Mouse (Mus musculus) layer of hippocampus, adult 8-10 months (tissue): ENCODE data around the gene Rere. TPM values are rescaled to one million over a fixed set of nuclear protein-coding genes. Genes with fewer than 3 reads are reported as not detected.

ENCODE experiments used
- DNase-seq, 2 experiments: peaks; one replicate each; pipeline ENCODE4 v3.0.0; 2022; ENCODE audit warnings: low spot score in 2 of 2
- total RNA-seq, 4 experiments: library from RNA; stranded (reverse); gene quantifications; 2 replicates each; pipeline ENCODE4 v1.2.4; 2022

Gene Rere
- 100 to 1,000 TPM; 105 to 123 (median 113) TPM for total RNA-seq

GRCm38 (mm10) chr4:150281018-150281761 is at the start of gene Rere:
Rere (plus strand) TSS chr4:150281646.
- DNase-seq: peak; percentile 93 to 98

- DNase-seq: no peak
Measured at GRCm38 (mm10) chr4:150231871-150232270, 49.6 kb upstream of the Rere start.

- DNase-seq: peak in 1 of 2 experiments; percentile 27
Measured at GRCm38 (mm10) chr4:150234599-150235327, 46.7 kb upstream of the Rere start.

- no peak for DNase-seq
Measured at GRCm38 (mm10) chr4:150235585-150235984, 45.9 kb upstream of the Rere start.

- no peak for DNase-seq
Measured at GRCm38 (mm10) chr4:150236031-150236430, 45.4 kb upstream of the Rere start.

GRCm38 (mm10) chr4:150236521-150237481 is 44.6 kb upstream of the Rere start, which contains the start of gene Eno1:
Eno1 (plus strand) TSS chr4:150236721.
- DNase-seq: peak; percentile 89 to 96

- DNase-seq: no peak
Measured at GRCm38 (mm10) chr4:150237636-150238361, 43.6 kb upstream of the Rere start.

GRCm38 (mm10) chr4:150238433-150239086 is 42.9 kb upstream of the Rere start:
- no peak for DNase-seq

GRCm38 (mm10) chr4:150239087-150239480 is 42.4 kb upstream of the Rere start:
- DNase-seq: no peak

GRCm38 (mm10) chr4:150239503-150239902 is 41.9 kb upstream of the Rere start:
- DNase-seq: no peak

GRCm38 (mm10) chr4:150239951-150240368 is 41.5 kb upstream of the Rere start:
- peak; percentile 66 to 68 for DNase-seq

GRCm38 (mm10) chr4:150240381-150240886 is 41.0 kb upstream of the Rere start:
- DNase-seq: no peak

GRCm38 (mm10) chr4:150241708-150242107 is 39.7 kb upstream of the Rere start:
- DNase-seq: no peak

GRCm38 (mm10) chr4:150242745-150243144 is 38.7 kb upstream of the Rere start:
- DNase-seq: no peak

GRCm38 (mm10) chr4:150245876-150246275 is 35.6 kb upstream of the Rere start:
- no peak for DNase-seq

GRCm38 (mm10) chr4:150248009-150248408 is 33.4 kb upstream of the Rere start:
- peak in 1 of 2 experiments; percentile 75 for DNase-seq

- no peak for DNase-seq
Measured at GRCm38 (mm10) chr4:150248917-150249316, 32.5 kb upstream of the Rere start.

- DNase-seq: no peak
Measured at GRCm38 (mm10) chr4:150249731-150250270, 31.6 kb upstream of the Rere start.

- peak in 1 of 2 experiments; percentile 62 for DNase-seq
Measured at GRCm38 (mm10) chr4:150250549-150251422, 30.7 kb upstream of the Rere start.
